Mouse (Mus musculus): ENCODE data around the gene Sbno1.

DNA sequence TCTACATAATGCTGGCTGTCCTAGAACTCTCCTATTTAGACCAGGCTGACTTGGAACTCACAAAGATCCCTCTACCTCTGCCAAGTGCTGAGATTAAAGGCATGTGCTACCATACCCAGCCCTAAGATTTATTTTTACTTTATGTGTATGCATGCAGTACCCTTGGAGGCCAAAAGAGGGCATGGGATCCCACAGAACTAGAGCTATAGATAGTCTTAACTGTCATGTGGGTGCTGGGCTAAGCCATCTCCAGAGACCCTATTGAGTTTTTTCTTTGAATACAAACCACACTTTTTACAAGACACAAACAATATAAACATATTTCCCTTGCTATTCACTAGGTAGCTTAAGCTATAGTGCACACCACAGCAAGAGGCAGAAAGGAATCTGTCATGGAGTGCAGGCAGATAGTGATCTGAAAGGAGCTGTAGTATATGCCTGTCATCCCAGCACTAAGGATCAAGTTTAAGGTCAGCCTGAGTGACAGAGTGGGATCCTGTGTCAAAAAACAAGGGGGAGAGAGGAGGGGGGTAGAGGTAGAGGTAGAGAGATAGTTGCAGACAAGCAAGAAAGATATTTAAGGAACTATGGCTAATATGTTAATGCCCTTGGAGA, 6.7 kb upstream of the Sbno1 start:
- TF ChIP-seq CTCF (IDR thresholded peaks at IDR 0.05; ENCODE audit: borderline replicate concordance, control insufficient read depth, extremely low read depth, insufficient read depth, low read length, poor library complexity) (no peak), POLR2A (IDR thresholded peaks at IDR 0.05; ENCODE audit: control insufficient read depth, extremely low read depth, insufficient read depth, low read length, poor library complexity) (no peak)
